Mouse (Mus musculus) retina, postnatal 1 day (tissue): ENCODE data around the gene Chdh.

Experiments used
- DNase-seq: peaks from one replicate; pipeline ENCODE4 v3.0.0-alpha.2; 2012

The Chdh gene

GRCm38 (mm10) chr14:30066752-30067151 lies 57.9 kb downstream of the Chdh start:
- no peak for DNase-seq

- DNase-seq: no peak
Observed at GRCm38 (mm10) chr14:30068566-30068965, 59.7 kb downstream of the Chdh start.

DNA sequence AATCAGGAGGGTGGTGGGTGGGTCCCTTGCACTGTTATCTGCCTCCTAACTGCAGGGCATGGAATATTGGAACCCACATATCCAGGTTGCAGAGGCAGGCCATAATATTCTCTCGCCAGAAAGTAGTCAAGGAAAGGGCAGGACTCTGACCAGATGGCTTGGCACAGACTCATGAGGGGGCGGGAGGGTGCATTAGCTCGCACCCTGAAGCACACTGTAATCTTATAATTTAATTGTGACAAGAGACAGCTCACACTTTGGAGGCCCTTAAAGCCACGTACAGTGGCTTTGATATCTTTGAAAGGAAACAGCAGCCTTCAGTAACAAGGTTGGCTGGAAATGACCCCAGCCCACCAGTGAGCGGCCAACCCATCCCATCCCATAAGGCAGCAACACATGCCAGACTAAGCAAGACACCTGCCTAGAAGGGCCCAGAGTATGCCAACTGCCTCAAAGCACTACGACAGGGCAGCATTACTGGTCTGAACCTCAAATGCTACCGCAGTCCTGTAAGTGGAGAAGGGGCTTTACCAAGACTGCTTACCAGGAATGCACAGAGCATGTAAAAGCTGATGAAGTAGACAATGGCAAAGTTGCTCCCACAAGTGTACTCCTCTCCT lies 66.6 kb downstream of the Chdh start:
- no peak for DNase-seq

DNA sequence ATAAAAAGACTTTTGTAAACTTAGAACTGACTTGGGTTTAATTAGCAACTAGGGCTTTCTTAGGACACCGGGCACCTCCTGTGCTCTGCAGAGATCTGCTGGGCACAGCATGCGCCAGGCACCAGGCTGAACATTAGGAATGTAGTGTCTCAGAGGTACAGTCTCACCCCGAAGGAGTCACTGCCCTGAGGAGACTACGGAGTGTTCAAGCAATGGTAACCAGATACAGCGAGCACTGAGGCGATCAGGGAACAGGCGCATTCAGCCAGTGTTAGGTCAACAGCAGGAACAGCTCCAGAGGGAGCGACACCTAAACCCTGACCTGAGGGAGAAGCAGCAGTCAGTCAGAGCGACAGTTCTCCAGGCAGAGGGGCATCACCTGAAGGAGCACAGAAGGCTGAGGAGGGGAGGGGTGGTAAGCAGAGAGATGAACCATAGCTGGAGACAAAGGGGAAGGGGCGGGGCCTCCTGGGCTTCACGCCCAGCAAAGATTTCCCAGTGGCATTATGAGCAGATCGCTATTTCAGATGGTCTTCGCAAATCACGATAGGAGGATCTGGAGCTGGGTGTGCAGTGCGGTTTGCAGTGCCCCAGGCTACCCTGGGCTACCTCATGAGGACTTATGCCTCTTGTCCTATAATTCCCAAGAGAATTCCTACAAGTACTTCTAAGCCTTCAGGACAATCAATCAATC lies 69.4 kb downstream of the Chdh start:
- DNase-seq: no peak

DNA sequence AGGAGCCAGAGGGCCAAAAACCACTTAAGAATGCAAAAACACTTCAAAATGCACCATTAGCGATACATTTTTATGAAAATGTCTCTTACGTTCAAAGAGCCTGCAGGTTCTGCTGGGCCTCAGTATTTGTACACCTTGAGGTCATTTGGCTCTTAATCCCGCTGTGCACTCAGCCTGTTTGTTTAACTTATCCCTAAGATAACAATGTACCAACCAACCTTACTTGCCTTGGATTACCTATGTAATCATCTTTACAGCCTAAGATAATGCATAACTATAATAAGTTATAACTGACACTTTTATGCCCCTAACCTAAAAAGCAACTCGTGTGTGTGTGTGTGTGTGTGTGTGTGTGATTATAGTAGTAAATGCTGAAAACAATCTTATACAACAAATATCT lies 70.9 kb downstream of the Chdh start:
- no peak for DNase-seq
